In genomic region chr12:73996906-73997296, GRCm38 (mm10) we compare ENCODE assay signal across 13 mouse cellular contexts. TPM values are rescaled to one million over a fixed set of nuclear protein-coding genes. Genes with fewer than 3 reads are reported as not detected.
DNase-seq lines count a peak whose midpoint lies in the region; ATAC-seq and TF ChIP-seq lines count a peak whose summit lies in the region.
"Had no signal": no experiment of that assay in that cellular context is flagged by ENCODE, and none has a peak within 500 bp of the region (broad histone marks: within the 10 kb centered on the region; RNA-seq: fewer than 3 reads in every experiment).

No protein-coding gene starts in this region.

- intact Hi-C loops in gastrocnemius, postnatal 14 days (cut with DNase I; ENCODE audit: low total_unique reads): no loop called here

- WGBS in heart, embryonic 13.5 days: 53% methylated on average over 12 of the region's 12 CpGs
- 59% methylated on average over 12 of the region's 12 CpGs for WGBS in stomach, embryonic 15.5 days
- 62% methylated on average over 12 of the region's 12 CpGs for WGBS in stomach, postnatal 0 days
- WGBS in limb, embryonic 13.5 days: 36% methylated on average over 12 of the region's 12 CpGs

- peaks cover 56% of the 10 kb centered on the region for H3K27me3 ChIP-seq in heart, embryonic 13.5 days (replicated peaks)
- peaks cover 21% of the 10 kb centered on the region for H3K27me3 ChIP-seq in stomach, embryonic 15.5 days (replicated peaks)
- no peaks in the 10 kb centered on the region for H3K27me3 ChIP-seq in stomach, postnatal 0 days (ENCODE audit: control insufficient read depth, insufficient read depth, low read length)
- peaks cover 48% of the 10 kb centered on the region for H3K27me3 ChIP-seq in limb, embryonic 13.5 days

- TF ChIP-seq CTCF in stomach, postnatal 0 days (IDR thresholded peaks at IDR 0.05; ENCODE audit: low read depth): no peak

- no peak for ATAC-seq in heart, embryonic 13.5 days (ENCODE audit: extremely low read depth, insufficient number of reproducible peaks, low FRiP score, low TSS enrichment)
- no peak for ATAC-seq in stomach, embryonic 15.5 days (ENCODE audit: insufficient read depth, low FRiP score, low read depth)
- ATAC-seq in stomach, postnatal 0 days (ENCODE audit: low FRiP score, low TSS enrichment): no peak
- no peak for ATAC-seq in limb, embryonic 13.5 days (ENCODE audit: low FRiP score, low read depth)
- ATAC-seq: intestine, postnatal 0 days had no signal

- peak overlapping the region; percentile 97 for H3K4me2 ChIP-seq in heart, embryonic 13.5 days
- peak overlapping the region; percentile 95; the same call in 1 of the 2 replicates for H3K4me2 ChIP-seq in stomach, embryonic 15.5 days
- H3K4me2 ChIP-seq in stomach, postnatal 0 days (replicated peaks; ENCODE audit: low read depth): no peak overlapping the region
- peak overlapping the region; percentile 92 for H3K4me2 ChIP-seq in limb, embryonic 13.5 days (replicated peaks)

- 0 out of 2 replicates have a peak, but pooled peaks cover 3% of the 10 kb centered on the region for H3K4me1 ChIP-seq in heart, embryonic 13.5 days
- no peaks in the 10 kb centered on the region for H3K4me1 ChIP-seq in stomach, embryonic 15.5 days
- H3K4me1 ChIP-seq in stomach, postnatal 0 days (replicated peaks; ENCODE audit: control insufficient read depth, insufficient read depth): no peaks in the 10 kb centered on the region
- peaks cover 5% of the 10 kb centered on the region; the same call in 1 of the 2 replicates for H3K4me1 ChIP-seq in limb, embryonic 13.5 days

- no peak for DNase-seq in heart, adult 9 months (ENCODE audit: low spot score in 2 of 2)
- no peak for DNase-seq in stomach, postnatal 0 days (ENCODE audit: low spot score)
- DNase-seq in liver: no peak
- no peak for DNase-seq in gastrocnemius, postnatal 14 days
- no peak for DNase-seq in urinary bladder, postnatal 36 days (ENCODE audit: low spot score in 2 of 2)
- DNase-seq: B cell, adult 2 months; lung, postnatal 10 days; thymus, postnatal 36 days had no signal

- no peaks in the 10 kb centered on the region for H3K36me3 ChIP-seq in heart, embryonic 13.5 days
- no peaks in the 10 kb centered on the region for H3K36me3 ChIP-seq in stomach, embryonic 15.5 days
- no peaks in the 10 kb centered on the region for H3K36me3 ChIP-seq in stomach, postnatal 0 days (ENCODE audit: control insufficient read depth, insufficient read depth, low read length)
- no peaks in the 10 kb centered on the region for H3K36me3 ChIP-seq in limb, embryonic 13.5 days

- peak overlapping the region; percentile 70 for H3K4me3 ChIP-seq in heart, embryonic 13.5 days
- H3K4me3 ChIP-seq in stomach, embryonic 15.5 days (replicated peaks): no peak overlapping the region
- H3K4me3 ChIP-seq in stomach, postnatal 0 days (ENCODE audit: low read depth, low read length): no peak overlapping the region
- H3K4me3 ChIP-seq in limb, embryonic 13.5 days: peak overlapping the region; percentile 66; the same call in 1 of the 2 replicates

- no peak for TF ChIP-seq EP300 in stomach, postnatal 0 days (optimal IDR thresholded peaks at IDR 0.05)

- no peaks in the 10 kb centered on the region for H3K9me3 ChIP-seq in heart, embryonic 13.5 days
- no peaks in the 10 kb centered on the region for H3K9me3 ChIP-seq in stomach, embryonic 15.5 days
- H3K9me3 ChIP-seq in stomach, postnatal 0 days (ENCODE audit: control insufficient read depth, low read length): no peaks in the 10 kb centered on the region
- no peaks in the 10 kb centered on the region for H3K9me3 ChIP-seq in limb, embryonic 13.5 days

- no peak overlapping the region for H3K9ac ChIP-seq in heart, embryonic 13.5 days
- no peak overlapping the region for H3K9ac ChIP-seq in stomach, embryonic 15.5 days
- H3K9ac ChIP-seq in stomach, postnatal 0 days (ENCODE audit: low read length): no peak overlapping the region
- no peak overlapping the region; the same call in 1 of the 2 replicates for H3K9ac ChIP-seq in limb, embryonic 13.5 days

- no peak overlapping the region for H3K27ac ChIP-seq in heart, embryonic 13.5 days (replicated peaks)
- H3K27ac ChIP-seq in stomach, embryonic 15.5 days: no peak overlapping the region
- no peak overlapping the region for H3K27ac ChIP-seq in stomach, postnatal 0 days (replicated peaks)
- H3K27ac ChIP-seq in limb, embryonic 13.5 days: no peak overlapping the region

RNA-seq across cellular contexts. Expression of gene Syt16, which starts 0.6 kb away (rescaled TPM):
- 0.45 and 0.57 TPM in 2 replicates for polyA plus RNA-seq in heart, embryonic 13.5 days (2015; fragmentation: Nextera tagmentation; extraction: Ambion mirVana)
- polyA plus RNA-seq in stomach, embryonic 15.5 days (2015; fragmentation: Nextera tagmentation; extraction: Ambion mirVana): 2.1 and 2.4 TPM in 2 replicates
- polyA plus RNA-seq in stomach, postnatal 0 days (2015; fragmentation: Nextera tagmentation; extraction: Ambion mirVana): 11.0 and 11.2 TPM in 2 replicates
- polyA plus RNA-seq in limb, embryonic 13.5 days (2015; fragmentation: Nextera tagmentation; extraction: Ambion mirVana): 4.9 and 6.3 TPM in 2 replicates
- total RNA-seq in gastrocnemius, postnatal 14 days (2021): not detected

RNA-seq across cellular contexts. Expression of gene Snapc1, which starts 32.6 kb away (rescaled TPM):
- 15.3 and 16.7 TPM in 2 replicates for polyA plus RNA-seq in heart, embryonic 13.5 days (2015; fragmentation: Nextera tagmentation; extraction: Ambion mirVana)
- 16.5 and 16.7 TPM in 2 replicates for polyA plus RNA-seq in stomach, embryonic 15.5 days (2015; fragmentation: Nextera tagmentation; extraction: Ambion mirVana)
- 8.9 and 9.4 TPM in 2 replicates for polyA plus RNA-seq in stomach, postnatal 0 days (2015; fragmentation: Nextera tagmentation; extraction: Ambion mirVana)
- polyA plus RNA-seq in limb, embryonic 13.5 days (2015; fragmentation: Nextera tagmentation; extraction: Ambion mirVana): 23.8 and 23.9 TPM in 2 replicates
- total RNA-seq in gastrocnemius, postnatal 14 days (2021): 1 to 10 TPM; 3.6 to 5.0 TPM

RNA-seq across cellular contexts. Expression of gene Gm49321, which starts 59.4 kb away (rescaled TPM):
- polyA plus RNA-seq in heart, embryonic 13.5 days (2015; fragmentation: Nextera tagmentation; extraction: Ambion mirVana): 7.8 and 9.9 TPM in 2 replicates
- 11.0 and 11.2 TPM in 2 replicates for polyA plus RNA-seq in stomach, embryonic 15.5 days (2015; fragmentation: Nextera tagmentation; extraction: Ambion mirVana)
- 5.7 and 7.0 TPM in 2 replicates for polyA plus RNA-seq in stomach, postnatal 0 days (2015; fragmentation: Nextera tagmentation; extraction: Ambion mirVana)
- 14.3 and 19.1 TPM in 2 replicates for polyA plus RNA-seq in limb, embryonic 13.5 days (2015; fragmentation: Nextera tagmentation; extraction: Ambion mirVana)
- total RNA-seq in gastrocnemius, postnatal 14 days (2021): 1 to 10 TPM; 1.3 to 2.5 TPM
- polyA plus RNA-seq: frontal cortex, adult 2 months had no signal

Comparison
In these comparisons a context has a peak if more than half of its experiments do, and no peak if none do; other contexts are left out.
1. H3K4me3 ChIP-seq: peak in heart, embryonic 13.5 days (single experiment) and limb, embryonic 13.5 days (single experiment); none in stomach, embryonic 15.5 days (single experiment) and stomach, postnatal 0 days (single experiment).